Mouse (Mus musculus) retina, embryonic 14.5 days (tissue): ENCODE data around the gene Ckap2l.

Experiments used
- DNase-seq: peaks from one replicate; pipeline ENCODE4 v3.0.0-alpha.2; 2015; ENCODE audit warnings: low spot score

Gene Ckap2l

DNA sequence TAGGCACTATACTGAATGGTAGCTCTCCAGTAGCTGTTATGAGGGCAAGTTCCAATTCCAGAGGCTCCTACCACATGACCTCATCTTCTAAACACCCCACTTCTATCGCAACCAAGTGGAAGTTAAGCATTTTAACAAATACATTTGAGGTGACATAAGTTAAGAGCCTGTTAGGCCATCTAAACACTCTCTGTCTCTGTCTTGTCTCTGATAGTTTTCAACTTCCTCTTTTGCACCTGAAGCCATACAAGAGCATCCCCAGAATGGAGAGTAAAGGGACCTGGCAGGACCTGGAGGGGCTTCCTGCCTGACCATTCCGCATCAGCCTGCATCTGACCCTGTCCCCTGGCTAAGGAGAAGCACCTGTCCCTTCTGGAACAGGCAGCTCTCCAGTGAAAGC lies 62.3 kb downstream of the Ckap2l start:
- DNase-seq = no peak

GRCm38 (mm10) chr2:129233803-129234477 lies 63.1 kb downstream of the Ckap2l start:
- DNase-seq = no peak

DNA sequence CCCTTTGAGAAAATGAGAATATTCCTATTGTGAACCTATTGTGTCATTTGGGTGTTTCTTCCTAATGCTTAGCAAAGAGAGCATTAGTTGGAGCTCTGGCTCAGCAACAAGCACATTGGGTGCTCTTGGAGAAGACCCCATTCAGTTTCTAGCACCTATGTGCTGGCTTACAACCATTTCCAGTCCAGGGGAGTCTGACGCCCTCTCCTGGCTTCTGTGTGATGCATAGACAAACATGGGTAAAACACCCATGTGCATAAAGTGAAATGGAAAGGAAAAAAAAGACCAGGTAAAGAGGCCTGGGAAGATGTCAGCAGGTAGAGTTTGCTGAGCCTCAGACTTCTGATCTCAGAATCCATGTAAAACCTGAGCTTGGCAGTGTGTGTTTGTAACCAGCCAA lies 63.8 kb downstream of the Ckap2l start:
- no peak for DNase-seq

- DNase-seq = no peak
Measured at GRCm38 (mm10) chr2:129232484-129232883, 64.5 kb downstream of the Ckap2l start.

- no peak for DNase-seq
Measured at GRCm38 (mm10) chr2:129232023-129232422, 65.0 kb downstream of the Ckap2l start.

GRCm38 (mm10) chr2:129229316-129229715 lies 67.7 kb downstream of the Ckap2l start:
- no peak for DNase-seq

- no peak for DNase-seq
Measured at GRCm38 (mm10) chr2:129228571-129228970, 68.4 kb downstream of the Ckap2l start.

GRCm38 (mm10) chr2:129227709-129228108 lies 69.3 kb downstream of the Ckap2l start:
- no peak for DNase-seq

- no peak for DNase-seq
Measured at GRCm38 (mm10) chr2:129227011-129227529, 69.9 kb downstream of the Ckap2l start.

DNA sequence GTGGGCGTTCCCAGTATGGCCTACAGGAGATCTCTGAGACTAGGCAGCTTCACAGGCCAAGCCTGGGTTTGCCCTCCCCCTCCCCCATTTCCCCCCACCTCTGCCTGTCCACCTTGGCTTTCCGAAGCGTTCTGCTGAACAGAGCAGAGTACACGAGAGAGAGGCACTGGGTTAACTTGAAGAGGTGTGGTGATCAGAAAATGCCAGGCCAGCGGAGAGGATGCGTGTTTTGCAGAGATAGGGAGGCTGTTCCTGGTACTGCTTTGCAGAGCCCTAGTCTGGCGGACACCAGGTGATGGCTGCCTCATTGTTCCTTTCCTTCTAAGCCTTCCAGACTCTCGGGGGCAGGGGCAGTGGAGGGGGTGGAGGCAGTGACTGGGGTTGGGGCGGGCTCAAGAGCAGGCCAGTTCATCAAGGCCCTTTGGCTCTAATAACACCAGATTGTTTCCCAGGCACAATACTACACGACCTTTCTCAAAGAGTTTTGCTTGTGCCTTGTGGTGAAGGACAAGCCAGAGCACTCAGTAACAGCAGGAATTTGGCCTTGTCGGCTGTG lies 70.6 kb downstream of the Ckap2l start:
- no peak for DNase-seq

GRCm38 (mm10) chr2:129225251-129225819 lies 71.7 kb downstream of the Ckap2l start:
- DNase-seq = no peak

GRCm38 (mm10) chr2:129224178-129224577 lies 72.8 kb downstream of the Ckap2l start:
- DNase-seq = no peak

DNA sequence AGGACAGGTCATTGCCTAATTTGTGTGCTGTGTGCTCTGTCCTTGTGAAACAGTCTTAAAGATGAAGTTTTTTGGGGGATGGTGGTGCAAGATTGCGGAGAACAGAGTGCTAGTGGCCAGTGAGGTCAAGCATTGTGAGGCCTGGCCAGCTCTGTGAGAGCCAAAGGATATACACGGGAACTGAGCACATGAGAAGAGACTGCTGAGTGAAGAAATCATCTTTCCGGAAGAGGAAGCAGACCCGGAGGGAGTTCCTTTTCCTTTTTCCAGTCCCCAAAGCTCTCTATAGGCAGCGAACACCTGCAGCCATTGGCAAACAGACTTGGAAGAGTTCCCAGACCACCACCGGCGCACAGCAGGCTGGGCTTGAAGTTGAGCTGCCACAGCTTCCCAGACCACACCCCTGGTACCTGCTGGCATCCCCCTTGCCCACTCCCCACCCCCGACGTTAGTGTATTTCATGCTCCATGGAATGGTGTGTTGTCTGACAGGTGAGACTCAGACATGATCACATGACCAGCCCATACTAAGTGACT lies 75.8 kb downstream of the Ckap2l start:
- no peak for DNase-seq

DNA sequence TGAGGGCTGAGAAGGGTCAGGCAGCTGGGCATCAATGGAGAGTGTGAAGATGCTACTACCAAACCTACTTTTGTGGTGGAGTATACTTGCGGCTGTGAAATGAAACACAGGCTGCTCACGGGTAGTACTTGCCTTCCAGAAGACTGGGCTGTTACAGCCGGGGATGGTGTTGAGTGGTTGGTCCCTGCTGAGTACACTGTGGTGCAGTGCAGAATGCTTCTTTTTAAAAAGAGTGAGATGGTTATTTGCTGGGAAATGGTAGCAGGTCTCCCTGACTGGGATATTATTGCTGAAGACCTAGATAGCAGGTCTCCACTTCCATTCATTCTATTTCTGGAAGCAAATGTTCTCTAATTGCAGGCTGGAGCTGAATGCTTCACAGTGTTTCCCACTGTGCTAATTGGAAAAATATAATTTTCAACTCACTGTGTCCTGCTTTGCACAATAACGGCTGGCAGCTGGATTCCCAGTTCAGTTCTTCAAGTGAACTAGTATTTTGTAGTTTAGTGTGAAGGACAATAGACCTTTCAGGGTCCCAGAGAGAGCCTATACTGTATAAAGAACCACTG lies 78.4 kb downstream of the Ckap2l start:
- no peak for DNase-seq
